Mouse (Mus musculus): Measurements from ENCODE around the gene Samd14. TPM values are rescaled to one million over a fixed set of nuclear protein-coding genes. Genes with fewer than 3 reads are reported as not detected.

The Samd14 gene
- polyA plus RNA-seq, 1 experiment from 2014 or later, result 5.4 TPM

GRCm38 (mm10) chr11:95033617-95034016 lies 23.9 kb downstream of the Samd14 start:
- Histone ChIP-seq H3K4me3 (ENCODE audit: low read depth, low read length) (no peak overlapping the region), H3K27ac (ENCODE audit: low read length) (no peak overlapping the region), H3K36me3 (ENCODE audit: insufficient read depth, low read length) (peaks cover 6% of the 10 kb centered on the region; the same call in 1 of the 2 replicates), H3K9me3 (ENCODE audit: low read length) (no peaks in the 10 kb centered on the region), H3K4me1 (ENCODE audit: insufficient read depth, low read depth, low read length) (no peaks in the 10 kb centered on the region), H3K27me3 (replicated peaks; ENCODE audit: insufficient read depth, low read length) (no peaks in the 10 kb centered on the region), H3K4me2 (replicated peaks; ENCODE audit: low read depth, low read length) (no peak overlapping the region), H3K9ac (replicated peaks; ENCODE audit: low read depth) (no peak overlapping the region)
- no peak for TF ChIP-seq EP300 (IDR thresholded peaks at IDR 0.05)
- no peak for TF ChIP-seq CTCF (IDR thresholded peaks at IDR 0.05)
- DNase-seq (ENCODE audit: low spot score) (peak; percentile 53), ATAC-seq (peak; percentile 76)
- WGBS, result 35% methylated on average over 14 of the region's 14 CpGs

- DNase-seq (ENCODE audit: low spot score) (no peak), ATAC-seq (peak; percentile 34; the same call in 1 of the 2 replicates)
- Histone ChIP-seq H3K36me3 (ENCODE audit: insufficient read depth, low read length) (peaks cover 7% of the 10 kb centered on the region; the same call in 1 of the 2 replicates), H3K9ac (replicated peaks; ENCODE audit: low read depth) (no peak overlapping the region), H3K27ac (ENCODE audit: low read length) (no peak overlapping the region), H3K4me2 (replicated peaks; ENCODE audit: low read depth, low read length) (no peak overlapping the region), H3K4me1 (ENCODE audit: insufficient read depth, low read depth, low read length) (0 out of 2 replicates have a peak, but pooled peaks cover 4% of the 10 kb centered on the region), H3K4me3 (ENCODE audit: low read depth, low read length) (no peak overlapping the region), H3K9me3 (ENCODE audit: low read length) (no peaks in the 10 kb centered on the region), H3K27me3 (replicated peaks; ENCODE audit: insufficient read depth, low read length) (no peaks in the 10 kb centered on the region)
- WGBS, result 49% methylated on average over 10 of the region's 10 CpGs
- TF ChIP-seq EP300 (IDR thresholded peaks at IDR 0.05) (no peak), CTCF (IDR thresholded peaks at IDR 0.05) (no peak)
These were observed 25.2 kb downstream of the Samd14 start for GRCm38 (mm10) chr11:95034902-95035301.

- H3K4me1 ChIP-seq (ENCODE audit: insufficient read depth, low read depth, low read length), result peaks cover 11% of the 10 kb centered on the region; the same call in 1 of the 2 replicates
- H3K9me3 ChIP-seq (ENCODE audit: low read length), result no peaks in the 10 kb centered on the region
- H3K27ac ChIP-seq (ENCODE audit: low read length), result no peak overlapping the region
- ATAC-seq (no peak), DNase-seq (ENCODE audit: low spot score) (no peak)
- H3K27me3 ChIP-seq (replicated peaks; ENCODE audit: insufficient read depth, low read length), result no peaks in the 10 kb centered on the region
- H3K4me3 ChIP-seq (ENCODE audit: low read depth, low read length), result no peak overlapping the region
- no peak overlapping the region for H3K4me2 ChIP-seq (replicated peaks; ENCODE audit: low read depth, low read length)
- 98% methylated on average over 5 of the region's 5 CpGs for WGBS
- TF ChIP-seq CTCF (IDR thresholded peaks at IDR 0.05), result no peak
- no peak for TF ChIP-seq EP300 (IDR thresholded peaks at IDR 0.05)
- H3K36me3 ChIP-seq (ENCODE audit: insufficient read depth, low read length), result peaks cover 7% of the 10 kb centered on the region; the same call in 1 of the 2 replicates
- no peak overlapping the region for H3K9ac ChIP-seq (replicated peaks; ENCODE audit: low read depth)
These were observed 26.8 kb downstream of the Samd14 start for GRCm38 (mm10) chr11:95036521-95036920.

- no peak overlapping the region for H3K4me2 ChIP-seq (replicated peaks; ENCODE audit: low read depth, low read length)
- TF ChIP-seq CTCF (IDR thresholded peaks at IDR 0.05), result no peak
- no peaks in the 10 kb centered on the region for H3K27me3 ChIP-seq (replicated peaks; ENCODE audit: insufficient read depth, low read length)
- no peak overlapping the region for H3K4me3 ChIP-seq (ENCODE audit: low read depth, low read length)
- DNase-seq (ENCODE audit: low spot score) (no peak), ATAC-seq (no peak)
- WGBS, result 45% methylated on average over 6 of the region's 6 CpGs
- H3K36me3 ChIP-seq (ENCODE audit: insufficient read depth, low read length), result peaks cover 3% of the 10 kb centered on the region; the same call in 1 of the 2 replicates
- no peak overlapping the region for H3K27ac ChIP-seq (ENCODE audit: low read length)
- no peak overlapping the region for H3K9ac ChIP-seq (replicated peaks; ENCODE audit: low read depth)
- peaks cover 14% of the 10 kb centered on the region; the same call in 1 of the 2 replicates for H3K4me1 ChIP-seq (ENCODE audit: insufficient read depth, low read depth, low read length)
- H3K9me3 ChIP-seq (ENCODE audit: low read length), result no peaks in the 10 kb centered on the region
These were observed 27.6 kb downstream of the Samd14 start for GRCm38 (mm10) chr11:95037306-95037705.

- H3K36me3 ChIP-seq (ENCODE audit: insufficient read depth, low read length), result peaks cover 3% of the 10 kb centered on the region; the same call in 1 of the 2 replicates
- TF ChIP-seq CTCF (IDR thresholded peaks at IDR 0.05) (no peak), EP300 (IDR thresholded peaks at IDR 0.05) (no peak)
- H3K4me2 ChIP-seq (replicated peaks; ENCODE audit: low read depth, low read length), result no peak overlapping the region
- H3K9ac ChIP-seq (replicated peaks; ENCODE audit: low read depth), result no peak overlapping the region
- no peak overlapping the region for H3K27ac ChIP-seq (ENCODE audit: low read length)
- DNase-seq (ENCODE audit: low spot score), result no peak
- no peaks in the 10 kb centered on the region for H3K9me3 ChIP-seq (ENCODE audit: low read length)
- no peak overlapping the region for H3K4me3 ChIP-seq (ENCODE audit: low read depth, low read length)
- no peaks in the 10 kb centered on the region for H3K27me3 ChIP-seq (replicated peaks; ENCODE audit: insufficient read depth, low read length)
- WGBS, result 68% methylated on average over 14 of the region's 14 CpGs
- peaks cover 14% of the 10 kb centered on the region; the same call in 1 of the 2 replicates for H3K4me1 ChIP-seq (ENCODE audit: insufficient read depth, low read depth, low read length)
- ATAC-seq, result no peak
These were observed 28.6 kb downstream of the Samd14 start for GRCm38 (mm10) chr11:95038156-95038817.

- Histone ChIP-seq H3K4me1 (ENCODE audit: insufficient read depth, low read depth, low read length) (peaks cover 14% of the 10 kb centered on the region; the same call in 1 of the 2 replicates), H3K4me3 (ENCODE audit: low read depth, low read length) (no peak overlapping the region), H3K36me3 (ENCODE audit: insufficient read depth, low read length) (peaks cover 3% of the 10 kb centered on the region; the same call in 1 of the 2 replicates), H3K27ac (ENCODE audit: low read length) (no peak overlapping the region), H3K27me3 (replicated peaks; ENCODE audit: insufficient read depth, low read length) (no peaks in the 10 kb centered on the region), H3K9me3 (ENCODE audit: low read length) (no peaks in the 10 kb centered on the region), H3K9ac (replicated peaks; ENCODE audit: low read depth) (no peak overlapping the region), H3K4me2 (replicated peaks; ENCODE audit: low read depth, low read length) (no peak overlapping the region)
- peak; percentile 17 for DNase-seq (ENCODE audit: low spot score)
- no peak for ATAC-seq
- TF ChIP-seq CTCF (IDR thresholded peaks at IDR 0.05) (no peak), EP300 (IDR thresholded peaks at IDR 0.05) (no peak)
- WGBS, result 81% methylated on average over 13 of the region's 13 CpGs
These were observed 29.4 kb downstream of the Samd14 start for GRCm38 (mm10) chr11:95038818-95039655.

Data from lung, postnatal 0 days (tissue).